In genomic region chr5:24182296-24182734, GRCm38 (mm10) we compare ENCODE assay signal across 30 mouse cellular contexts. TPM values are rescaled to one million over a fixed set of nuclear protein-coding genes. Genes with fewer than 3 reads are reported as not detected.
DNase-seq lines count a peak whose midpoint lies in the region; ATAC-seq lines count a peak whose summit lies in the region.
"Had no signal": no experiment of that assay in that cellular context is flagged by ENCODE, and none has a peak within 500 bp of the region (broad histone marks: within the 10 kb centered on the region; RNA-seq: fewer than 3 reads in every experiment).

No protein-coding gene starts in this region.

- peaks cover 18% of the 10 kb centered on the region for H3K36me3 ChIP-seq in heart, embryonic 11.5 days (ENCODE audit: control insufficient read depth, insufficient read depth, low read length)
- H3K36me3 ChIP-seq in heart, embryonic 10.5 days: peaks cover 68% of the 10 kb centered on the region
- H3K36me3 ChIP-seq in heart, embryonic 16.5 days (ENCODE audit: control insufficient read depth, insufficient read depth): peaks cover 31% of the 10 kb centered on the region

- H3K4me3 ChIP-seq in heart, embryonic 11.5 days (ENCODE audit: low read depth, low read length): no peak overlapping the region
- no peak overlapping the region for H3K4me3 ChIP-seq in heart, embryonic 10.5 days
- H3K4me3 ChIP-seq in heart, embryonic 16.5 days (ENCODE audit: low read length): 0 out of 2 replicates have a peak overlapping the region, but pooled peaks have one; percentile 9
- H3K4me3 ChIP-seq: embryonic facial prominence, embryonic 10.5 days; embryonic facial prominence, embryonic 15.5 days; forebrain, embryonic 12.5 days; liver, embryonic 12.5 days; megakaryocyte, embryonic 14.5 days; midbrain, embryonic 12.5 days; myocyte; neural tube, embryonic 12.5 days had no signal

- H3K27me3 ChIP-seq in heart, embryonic 11.5 days (ENCODE audit: control insufficient read depth, insufficient read depth, low read length): no peaks in the 10 kb centered on the region
- no peaks in the 10 kb centered on the region for H3K27me3 ChIP-seq in heart, embryonic 10.5 days (ENCODE audit: insufficient read depth, poor library complexity, severe bottlenecking)
- no peaks in the 10 kb centered on the region for H3K27me3 ChIP-seq in heart, embryonic 16.5 days (ENCODE audit: control insufficient read depth, insufficient read depth, low read length)
- H3K27me3 ChIP-seq: CH12.LX; embryonic facial prominence, embryonic 15.5 days; forebrain, embryonic 12.5 days; liver, embryonic 12.5 days; midbrain, embryonic 12.5 days; neural tube, embryonic 12.5 days had no signal

- peak; percentile 91 for DNase-seq in heart, adult 11 months
- DNase-seq in heart, embryonic 10.5 days (ENCODE audit: low spot score): peak; percentile 45
- DNase-seq in cerebellum, postnatal 4 days (ENCODE audit: low spot score in 2 of 2): no peak
- DNase-seq in cerebellum, adult 9-10 months: no peak
- no peak for DNase-seq in adrenal gland, adult 2 months
- DNase-seq: adrenal gland, postnatal 36 days; cerebellum, adult 18-20 months; cerebellum, postnatal 14 days; forebrain, postnatal 0 days; kidney, adult 11 months; kidney, postnatal 25 days; left cerebral cortex, postnatal 4 days; liver, postnatal 0 days; lung, postnatal 36 days; right cerebral cortex, adult 18-20 months; spleen, adult 18-20 months; thymus, adult 18-20 months; thymus, postnatal 36 days had no signal

- H3K4me2 ChIP-seq in heart, embryonic 11.5 days: no peak overlapping the region
- peak overlapping the region; percentile 20; the same call in 1 of the 2 replicates for H3K4me2 ChIP-seq in heart, embryonic 16.5 days (ENCODE audit: low read depth, low read length)
- H3K4me2 ChIP-seq: embryonic facial prominence, embryonic 15.5 days; forebrain, embryonic 12.5 days; hindbrain, embryonic 14.5 days; liver, embryonic 12.5 days; midbrain, embryonic 12.5 days; neural tube, embryonic 12.5 days had no signal

- H3K9ac ChIP-seq in heart, embryonic 11.5 days (ENCODE audit: low read depth, low read length): no peak overlapping the region
- no peak overlapping the region for H3K9ac ChIP-seq in heart, embryonic 16.5 days (ENCODE audit: low read length)
- H3K9ac ChIP-seq: embryonic facial prominence, embryonic 15.5 days; forebrain, embryonic 12.5 days; forebrain, postnatal 0 days; hindbrain, embryonic 14.5 days; liver, embryonic 12.5 days; liver, postnatal 0 days; midbrain, embryonic 12.5 days; neural tube, embryonic 12.5 days had no signal

- 81% methylated on average over 9 of the region's 9 CpGs for WGBS in heart, embryonic 11.5 days (ENCODE audit: insufficient replicate concordance)
- 81% methylated on average over 9 of the region's 9 CpGs for WGBS in heart, embryonic 10.5 days
- WGBS in heart, embryonic 16.5 days: 62% methylated on average over 9 of the region's 9 CpGs

- no peaks in the 10 kb centered on the region for H3K4me1 ChIP-seq in heart, embryonic 11.5 days (ENCODE audit: control insufficient read depth, insufficient read depth, low read length)
- no peaks in the 10 kb centered on the region for H3K4me1 ChIP-seq in heart, embryonic 10.5 days
- peaks cover 8% of the 10 kb centered on the region; the same call in 1 of the 2 replicates for H3K4me1 ChIP-seq in heart, embryonic 16.5 days (ENCODE audit: control insufficient read depth, insufficient read depth, low read length)
- H3K4me1 ChIP-seq: embryonic facial prominence, embryonic 10.5 days; embryonic facial prominence, embryonic 15.5 days; forebrain, embryonic 12.5 days; liver, embryonic 12.5 days; megakaryocyte, embryonic 14.5 days; midbrain, embryonic 12.5 days; neural tube, embryonic 12.5 days had no signal

- no peak for ATAC-seq in heart, embryonic 11.5 days (replicated peaks; ENCODE audit: insufficient number of reproducible peaks, low FRiP score, low TSS enrichment)
- peak; percentile 63 for ATAC-seq in heart, embryonic 16.5 days (replicated peaks; ENCODE audit: extremely low read depth, insufficient read depth, low FRiP score)
- ATAC-seq: forebrain, postnatal 0 days; liver, embryonic 12.5 days; liver, postnatal 0 days had no signal

- H3K9me3 ChIP-seq in heart, embryonic 11.5 days (replicated peaks; ENCODE audit: control insufficient read depth, low read length): no peaks in the 10 kb centered on the region
- no peaks in the 10 kb centered on the region for H3K9me3 ChIP-seq in heart, embryonic 10.5 days
- H3K9me3 ChIP-seq in heart, embryonic 16.5 days (replicated peaks; ENCODE audit: control insufficient read depth, low read length): peaks cover 7% of the 10 kb centered on the region; the same call in 1 of the 2 replicates
- H3K9me3 ChIP-seq: embryonic facial prominence, embryonic 15.5 days; forebrain, embryonic 12.5 days; liver, embryonic 12.5 days had no signal

- no peak overlapping the region for H3K27ac ChIP-seq in heart, embryonic 11.5 days (ENCODE audit: low read depth, low read length)
- no peak overlapping the region for H3K27ac ChIP-seq in heart, embryonic 10.5 days
- H3K27ac ChIP-seq in heart, embryonic 16.5 days (ENCODE audit: low read length): peak overlapping the region; percentile 75
- H3K27ac ChIP-seq: embryonic facial prominence, embryonic 10.5 days; embryonic facial prominence, embryonic 15.5 days; forebrain, embryonic 12.5 days; hindbrain, embryonic 14.5 days; liver, embryonic 12.5 days; midbrain, embryonic 12.5 days; neural tube, embryonic 12.5 days had no signal

RNA-seq across cellular contexts. Expression of gene Nupl2, which starts 17.6 kb away (rescaled TPM):
- polyA plus RNA-seq in heart, embryonic 11.5 days (2014; fragmentation: Nextera tagmentation; extraction: Ambion mirVana): 14.2 and 14.6 TPM in 2 replicates
- polyA plus RNA-seq in heart, embryonic 10.5 days (2016; fragmentation: Nextera tagmentation; extraction: Ambion mirVana): 15.5 and 18.3 TPM in 2 replicates
- polyA plus RNA-seq in heart, embryonic 16.5 days (2015; fragmentation: Nextera tagmentation; extraction: Ambion mirVana): 11.5 and 13.2 TPM in 2 replicates
- total RNA-seq in adrenal gland, adult 2 months (2021): 1 to 10 TPM; 6.3 to 9.3 TPM
- 7.7 and 7.9 TPM in 2 replicates for polyA plus RNA-seq in adrenal gland, adult 2 months (2012; rRNA removed)

Comparison
In these comparisons a context has a peak if more than half of its experiments do, and no peak if none do; other contexts are left out.
1. DNase-seq: peak in heart, adult 11 months (single experiment) and heart, embryonic 10.5 days (single experiment); none in cerebellum, postnatal 4 days (0 of 2), cerebellum, adult 9-10 months (single experiment) and adrenal gland, adult 2 months (single experiment).